Mouse (Mus musculus) midbrain, embryonic 10.5 days (tissue): Measurements from ENCODE around the gene Adipor2. TPM values are rescaled to one million over a fixed set of nuclear protein-coding genes. Genes with fewer than 3 reads are reported as not detected.

Experiments used
- DNase-seq: peaks from one replicate; pipeline ENCODE4 v3.0.0-alpha.2; 2017; ENCODE audit warnings: low spot score
- H3K27ac ChIP-seq: fragments of 300-500 bp; sonication (generic); replicated peaks from 2 replicates; pipeline ENCODE4 v1.5.1; 2016; ENCODE audit warnings: mild to moderate bottlenecking
- H3K27me3 ChIP-seq: fragments of 300-500 bp; sonication (generic); 2 replicates; pipeline ENCODE4 v1.6.1; 2016; ENCODE audit warnings: low read depth, mild to moderate bottlenecking; ENCODE audit not compliant: poor library complexity, severe bottlenecking
- H3K36me3 ChIP-seq: fragments of 300-500 bp; sonication (generic); 2 replicates; pipeline ENCODE4 v1.6.1; 2016; ENCODE audit warnings: mild to moderate bottlenecking, moderate library complexity
- H3K4me1 ChIP-seq: fragments of 300-500 bp; sonication (generic); 2 replicates; pipeline ENCODE4 v1.6.1; 2016
- H3K4me3 ChIP-seq: fragments of 300-500 bp; sonication (generic); 2 replicates; pipeline ENCODE4 v1.5.1; 2016; ENCODE audit warnings: mild to moderate bottlenecking, moderate library complexity
- H3K9me3 ChIP-seq: fragments of 300-500 bp; sonication (generic); replicated peaks from 2 replicates; pipeline ENCODE4 v1.6.1; 2016; ENCODE audit warnings: mild to moderate bottlenecking
- WGBS: fragments of 180-500 bp; shearing (Covaris S2); methylation state at CpG from one replicate; pipeline ENCODE4 v1.1.7; 2016; 5-methylcytosine and 5-hydroxymethylcytosine counted together
- polyA plus RNA-seq: library from polyadenylated mRNA; unstranded; fragments of >200 nt; fragmentation: Nextera tagmentation; extraction: Ambion mirVana; gene quantifications from 2 replicates; pipeline ENCODE4 v1.2.1, GENCODE M21; 2016

Gene Adipor2
- polyA plus RNA-seq, 1 experiment from 2014 or later: 37.1 TPM

DNA sequence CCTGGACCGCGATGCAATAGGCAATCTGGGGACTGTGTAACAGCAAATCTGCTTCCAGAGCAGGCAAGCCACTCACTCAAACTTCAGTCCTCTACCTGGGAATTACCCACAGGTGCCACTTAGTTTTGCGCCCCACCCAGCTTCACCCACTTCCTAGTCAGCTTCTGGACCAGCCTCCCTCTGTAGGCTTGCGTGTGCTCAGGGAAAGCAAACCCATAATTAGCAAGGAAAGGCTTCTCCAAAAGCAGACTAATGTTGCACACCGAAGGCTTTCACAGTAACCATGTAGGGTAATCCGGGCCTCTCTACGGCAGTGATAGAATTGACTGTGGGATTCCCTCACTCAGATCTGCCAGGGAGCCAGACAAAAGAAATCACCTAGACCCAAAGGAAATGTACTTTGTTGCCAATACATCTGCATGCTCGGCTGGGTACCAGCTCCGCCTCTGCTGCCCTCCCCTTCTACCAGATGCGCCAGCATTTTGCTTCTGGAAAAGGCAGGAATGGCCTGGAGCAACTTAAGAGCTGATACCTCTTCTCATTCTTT lies 109.6 kb downstream of the Adipor2 start:
- no peaks in the 10 kb centered on the region for H3K36me3 ChIP-seq
- no peak overlapping the region for H3K27ac ChIP-seq
- WGBS: 50% methylated on average over 10 of the region's 10 CpGs
- DNase-seq: no peak
- H3K4me3 ChIP-seq: no peak overlapping the region
- H3K9me3 ChIP-seq: no peaks in the 10 kb centered on the region
- H3K27me3 ChIP-seq: no peaks in the 10 kb centered on the region
- peaks cover 8% of the 10 kb centered on the region; the same call in 1 of the 2 replicates for H3K4me1 ChIP-seq

DNA sequence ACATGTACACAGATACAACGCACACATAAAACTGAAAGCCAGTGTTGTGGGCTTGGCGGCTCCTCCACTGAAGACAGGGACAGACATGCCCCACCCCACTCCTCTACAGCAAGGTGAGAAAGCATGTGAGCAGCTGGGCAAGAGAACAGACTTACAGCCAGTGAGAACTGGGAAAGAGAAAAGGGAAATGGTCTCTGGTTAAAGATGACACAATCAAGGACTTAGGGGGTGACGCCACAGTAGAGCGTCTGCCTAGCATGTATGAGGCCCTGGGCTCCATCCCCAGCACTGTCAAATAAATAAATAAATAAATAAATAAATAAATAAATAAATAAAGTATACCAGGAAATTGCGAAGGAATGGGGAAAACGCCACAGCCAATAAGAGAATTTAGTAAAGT lies 114.2 kb downstream of the Adipor2 start:
- Histone ChIP-seq H3K4me1 (peaks cover 8% of the 10 kb centered on the region; the same call in 1 of the 2 replicates), H3K27ac (no peak overlapping the region), H3K36me3 (no peaks in the 10 kb centered on the region), H3K27me3 (no peaks in the 10 kb centered on the region), H3K4me3 (no peak overlapping the region), H3K9me3 (no peaks in the 10 kb centered on the region)
- DNase-seq: no peak
- 92% methylated on average over 6 of the region's 6 CpGs for WGBS

Other genes with a start within 250 kb of the Adipor2 start
- gene Dcp1b, start 242.5 kb downstream of the Adipor2 start, polyA plus RNA-seq: 10.5 and 13.8 TPM in 2 replicates
- 1.4 and 1.5 TPM in 2 replicates for gene Cacna1c, start 221.3 kb downstream of the Adipor2 start, polyA plus RNA-seq
- gene Cacna2d4, start 181.2 kb downstream of the Adipor2 start, polyA plus RNA-seq: 0.12 TPM in 1 of 2 replicates, not detected in the other
- gene Lrtm2, start 86.9 kb downstream of the Adipor2 start, polyA plus RNA-seq: 0.25 and 0.26 TPM in 2 replicates
- 2.9 and 3.4 TPM in 2 replicates for gene Fbxl14, start 62.0 kb upstream of the Adipor2 start, polyA plus RNA-seq
- gene Wnt5b, start 126.6 kb upstream of the Adipor2 start, polyA plus RNA-seq: 15.3 and 19.0 TPM in 2 replicates